Mouse (Mus musculus): ENCODE results near the gene Ret. TPM values are rescaled to one million over a fixed set of nuclear protein-coding genes. Genes with fewer than 3 reads are reported as not detected.

The Ret gene
- polyA plus RNA-seq, 1 experiment from 2014 or later: 0.20 TPM

- no peaks in the 10 kb centered on the region for H3K27me3 ChIP-seq (ENCODE audit: control insufficient read depth, insufficient read depth, low read length)
- no peak overlapping the region for H3K4me3 ChIP-seq (ENCODE audit: low read depth, low read length)
- ATAC-seq (replicated peaks; ENCODE audit: insufficient number of reproducible peaks, low FRiP score, low TSS enrichment): no peak
- no peak overlapping the region for H3K4me2 ChIP-seq
- WGBS (ENCODE audit: insufficient replicate concordance): 79% methylated on average over 4 of the region's 4 CpGs
- no peak overlapping the region for H3K9ac ChIP-seq (ENCODE audit: low read depth, low read length)
- no peaks in the 10 kb centered on the region for H3K9me3 ChIP-seq (replicated peaks; ENCODE audit: control insufficient read depth, low read length)
- H3K36me3 ChIP-seq (ENCODE audit: control insufficient read depth, insufficient read depth, low read length): no peaks in the 10 kb centered on the region
- H3K27ac ChIP-seq (ENCODE audit: low read depth, low read length): no peak overlapping the region
- H3K4me1 ChIP-seq (ENCODE audit: control insufficient read depth, insufficient read depth, low read length): no peaks in the 10 kb centered on the region
These were observed 47.4 kb downstream of the Ret start for GRCm38 (mm10) chr6:118150128-118150527.

DNA sequence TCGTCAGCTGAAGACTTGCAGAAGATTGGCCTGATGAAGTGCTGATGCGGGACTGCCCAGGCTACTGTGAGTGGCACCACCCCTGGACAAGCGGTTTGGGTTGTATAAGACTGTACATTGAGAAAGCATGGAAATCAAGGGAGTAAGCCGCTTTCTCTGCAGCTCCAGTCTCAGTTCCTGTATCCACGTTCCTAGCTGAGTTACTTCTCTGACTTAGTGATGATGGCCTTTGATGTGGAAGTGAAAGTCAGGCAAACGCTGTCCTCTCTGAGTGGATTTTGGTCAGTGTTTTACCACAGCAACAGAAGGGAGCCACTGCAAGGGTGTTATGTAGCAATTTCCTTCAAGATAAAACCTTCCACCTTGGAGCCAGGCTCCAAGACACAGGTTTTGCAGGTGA, 56.6 kb downstream of the Ret start:
- H3K4me2 ChIP-seq: no peak overlapping the region
- H3K9me3 ChIP-seq (replicated peaks; ENCODE audit: control insufficient read depth, low read length): peaks cover 6% of the 10 kb centered on the region
- WGBS (ENCODE audit: insufficient replicate concordance): 73% methylated on average over 6 of the region's 6 CpGs
- H3K4me3 ChIP-seq (ENCODE audit: low read depth, low read length): no peak overlapping the region
- no peak overlapping the region for H3K27ac ChIP-seq (ENCODE audit: low read depth, low read length)
- ATAC-seq (replicated peaks; ENCODE audit: insufficient number of reproducible peaks, low FRiP score, low TSS enrichment): no peak
- H3K4me1 ChIP-seq (ENCODE audit: control insufficient read depth, insufficient read depth, low read length): no peaks in the 10 kb centered on the region
- no peaks in the 10 kb centered on the region for H3K36me3 ChIP-seq (ENCODE audit: control insufficient read depth, insufficient read depth, low read length)
- no peak overlapping the region for H3K9ac ChIP-seq (ENCODE audit: low read depth, low read length)
- H3K27me3 ChIP-seq (ENCODE audit: control insufficient read depth, insufficient read depth, low read length): no peaks in the 10 kb centered on the region

- Histone ChIP-seq H3K4me1 (ENCODE audit: control insufficient read depth, insufficient read depth, low read length) (no peaks in the 10 kb centered on the region), H3K9me3 (replicated peaks; ENCODE audit: control insufficient read depth, low read length) (no peaks in the 10 kb centered on the region), H3K9ac (ENCODE audit: low read depth, low read length) (peak within 1 kb of the TSS; percentile 86), H3K4me2 (peak within 1 kb of the TSS; percentile 65), H3K27ac (ENCODE audit: low read depth, low read length) (0 out of 2 replicates have a peak within 1 kb of the TSS, but pooled peaks have one; percentile 57), H3K27me3 (ENCODE audit: control insufficient read depth, insufficient read depth, low read length) (no peaks in the 10 kb centered on the region), H3K4me3 (ENCODE audit: low read depth, low read length) (peak within 1 kb of the TSS; percentile 69), H3K36me3 (ENCODE audit: control insufficient read depth, insufficient read depth, low read length) (no peaks in the 10 kb centered on the region)
- 6% methylated on average over 57 of the region's 66 CpGs for WGBS (ENCODE audit: insufficient replicate concordance)
- ATAC-seq (replicated peaks; ENCODE audit: insufficient number of reproducible peaks, low FRiP score, low TSS enrichment): peak; percentile 100
These were observed 58.5 kb downstream of the Ret start, which contains the start of gene Csgalnact2 for GRCm38 (mm10) chr6:118138731-118139709. TSS of gene Csgalnact2 (minus strand) at chr6:118139140.

DNA sequence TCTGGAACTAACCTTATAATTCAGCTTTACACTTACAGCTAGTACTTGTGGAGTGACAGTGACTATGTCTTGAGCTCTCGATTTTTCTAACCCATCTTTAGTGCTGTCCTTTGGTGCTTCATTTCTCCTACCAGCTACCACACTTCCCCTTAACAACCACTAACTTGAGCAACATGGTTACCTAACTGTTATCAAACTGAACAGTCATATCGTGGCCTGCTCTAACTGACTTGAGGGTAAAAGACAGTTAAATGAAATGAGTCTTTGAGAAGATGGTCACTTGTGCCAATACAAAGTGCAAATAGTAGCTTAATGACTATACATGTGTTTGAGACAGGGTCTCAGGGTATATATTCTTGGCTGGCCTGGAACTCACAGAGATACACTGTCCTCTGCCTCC, 60.4 kb downstream of the Ret start:
- Histone ChIP-seq H3K4me1 (ENCODE audit: control insufficient read depth, insufficient read depth, low read length) (no peaks in the 10 kb centered on the region), H3K4me3 (ENCODE audit: low read depth, low read length) (no peak overlapping the region), H3K9me3 (replicated peaks; ENCODE audit: control insufficient read depth, low read length) (no peaks in the 10 kb centered on the region), H3K27me3 (ENCODE audit: control insufficient read depth, insufficient read depth, low read length) (no peaks in the 10 kb centered on the region), H3K4me2 (no peak overlapping the region), H3K9ac (ENCODE audit: low read depth, low read length) (no peak overlapping the region), H3K36me3 (ENCODE audit: control insufficient read depth, insufficient read depth, low read length) (no peaks in the 10 kb centered on the region), H3K27ac (ENCODE audit: low read depth, low read length) (no peak overlapping the region)
- WGBS (ENCODE audit: insufficient replicate concordance): 60% methylated on average over 2 of the region's 2 CpGs
- ATAC-seq (replicated peaks; ENCODE audit: insufficient number of reproducible peaks, low FRiP score, low TSS enrichment): no peak

- Histone ChIP-seq H3K4me3 (ENCODE audit: low read depth, low read length) (no peak overlapping the region), H3K9ac (ENCODE audit: low read depth, low read length) (no peak overlapping the region), H3K4me1 (ENCODE audit: control insufficient read depth, insufficient read depth, low read length) (no peaks in the 10 kb centered on the region), H3K36me3 (ENCODE audit: control insufficient read depth, insufficient read depth, low read length) (no peaks in the 10 kb centered on the region), H3K27me3 (ENCODE audit: control insufficient read depth, insufficient read depth, low read length) (no peaks in the 10 kb centered on the region), H3K4me2 (no peak overlapping the region), H3K27ac (ENCODE audit: low read depth, low read length) (no peak overlapping the region), H3K9me3 (replicated peaks; ENCODE audit: control insufficient read depth, low read length) (no peaks in the 10 kb centered on the region)
- 87% methylated on average over 1 of the region's 1 CpGs for WGBS (ENCODE audit: insufficient replicate concordance)
- ATAC-seq (replicated peaks; ENCODE audit: insufficient number of reproducible peaks, low FRiP score, low TSS enrichment): no peak
These were observed 63.1 kb downstream of the Ret start for GRCm38 (mm10) chr6:118134461-118134860.

DNA sequence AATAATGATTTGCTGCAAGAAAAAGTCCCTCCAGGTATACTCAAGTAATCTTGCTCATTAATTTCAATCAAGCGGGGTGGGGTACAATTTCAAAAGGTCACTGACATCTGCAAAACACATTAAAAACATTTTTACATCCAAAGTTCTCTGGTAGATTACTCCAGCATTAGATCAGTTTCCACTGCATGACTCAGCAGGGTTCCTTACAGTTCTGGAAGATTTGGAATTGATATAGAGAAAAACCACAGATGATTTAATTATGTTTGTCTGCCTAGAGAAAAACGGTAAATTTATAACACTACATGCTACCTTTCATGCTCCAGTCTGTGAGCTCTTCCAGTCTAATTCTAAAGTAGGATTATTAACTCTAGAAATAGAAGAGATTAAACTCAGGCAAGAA, 67.5 kb downstream of the Ret start:
- Histone ChIP-seq H3K27ac (ENCODE audit: low read depth, low read length) (no peak overlapping the region), H3K4me3 (ENCODE audit: low read depth, low read length) (no peak overlapping the region), H3K9ac (ENCODE audit: low read depth, low read length) (no peak overlapping the region), H3K27me3 (ENCODE audit: control insufficient read depth, insufficient read depth, low read length) (no peaks in the 10 kb centered on the region), H3K9me3 (replicated peaks; ENCODE audit: control insufficient read depth, low read length) (no peaks in the 10 kb centered on the region), H3K36me3 (ENCODE audit: control insufficient read depth, insufficient read depth, low read length) (no peaks in the 10 kb centered on the region), H3K4me1 (ENCODE audit: control insufficient read depth, insufficient read depth, low read length) (peaks cover 15% of the 10 kb centered on the region), H3K4me2 (no peak overlapping the region)
- ATAC-seq (replicated peaks; ENCODE audit: insufficient number of reproducible peaks, low FRiP score, low TSS enrichment): no peak
- WGBS (ENCODE audit: insufficient replicate concordance): 80% methylated on average over 2 of the region's 2 CpGs

DNA sequence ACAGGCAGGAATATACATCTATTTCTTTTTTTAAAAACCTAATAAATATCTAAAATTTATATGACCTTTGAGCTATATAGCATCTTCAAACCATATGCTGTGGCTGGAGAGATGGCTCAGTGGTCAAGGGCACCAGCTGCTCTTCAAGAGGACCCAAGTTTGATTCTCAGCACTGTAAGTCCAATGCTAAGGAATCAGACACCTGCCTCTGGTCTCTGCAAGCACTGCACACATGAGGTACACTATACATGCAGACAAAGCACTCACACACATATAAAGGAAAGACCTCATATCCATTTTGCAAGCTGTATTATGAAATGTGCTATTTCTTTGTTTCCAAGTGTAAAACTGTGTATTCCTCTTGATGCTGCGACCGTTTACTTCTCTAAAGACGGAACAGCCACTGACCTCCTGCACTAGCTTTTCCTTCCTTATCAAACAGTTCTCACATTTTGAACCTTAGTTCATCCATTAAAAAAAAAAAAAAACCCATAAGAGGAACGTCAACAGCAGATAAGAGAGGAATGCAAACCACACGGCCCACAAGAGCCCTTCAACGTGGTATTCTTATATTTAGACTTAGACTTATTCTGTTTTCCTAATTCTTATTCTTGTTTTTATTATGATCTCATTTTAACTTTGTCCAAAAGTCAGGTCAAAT, 69.6 kb downstream of the Ret start:
- peaks cover 2% of the 10 kb centered on the region; the same call in 1 of the 2 replicates for H3K36me3 ChIP-seq (ENCODE audit: control insufficient read depth, insufficient read depth, low read length)
- H3K9me3 ChIP-seq (replicated peaks; ENCODE audit: control insufficient read depth, low read length): no peaks in the 10 kb centered on the region
- H3K27ac ChIP-seq (ENCODE audit: low read depth, low read length): peak overlapping the region; percentile 22; the same call in 1 of the 2 replicates
- H3K27me3 ChIP-seq (ENCODE audit: control insufficient read depth, insufficient read depth, low read length): no peaks in the 10 kb centered on the region
- no peak for ATAC-seq (replicated peaks; ENCODE audit: insufficient number of reproducible peaks, low FRiP score, low TSS enrichment)
- H3K4me3 ChIP-seq (ENCODE audit: low read depth, low read length): no peak overlapping the region
- H3K4me1 ChIP-seq (ENCODE audit: control insufficient read depth, insufficient read depth, low read length): peaks cover 15% of the 10 kb centered on the region
- 12% methylated on average over 6 of the region's 6 CpGs for WGBS (ENCODE audit: insufficient replicate concordance)
- H3K4me2 ChIP-seq: peak overlapping the region; percentile 36
- no peak overlapping the region for H3K9ac ChIP-seq (ENCODE audit: low read depth, low read length)

GRCm38 (mm10) chr6:118127198-118127597, 70.3 kb downstream of the Ret start:
- H3K4me2 ChIP-seq: no peak overlapping the region
- peaks cover 15% of the 10 kb centered on the region for H3K4me1 ChIP-seq (ENCODE audit: control insufficient read depth, insufficient read depth, low read length)
- no peak overlapping the region for H3K27ac ChIP-seq (ENCODE audit: low read depth, low read length)
- no peaks in the 10 kb centered on the region for H3K9me3 ChIP-seq (replicated peaks; ENCODE audit: control insufficient read depth, low read length)
- H3K36me3 ChIP-seq (ENCODE audit: control insufficient read depth, insufficient read depth, low read length): peaks cover 4% of the 10 kb centered on the region; the same call in 1 of the 2 replicates
- H3K27me3 ChIP-seq (ENCODE audit: control insufficient read depth, insufficient read depth, low read length): no peaks in the 10 kb centered on the region
- no peak for ATAC-seq (replicated peaks; ENCODE audit: insufficient number of reproducible peaks, low FRiP score, low TSS enrichment)
- 68% methylated on average over 7 of the region's 7 CpGs for WGBS (ENCODE audit: insufficient replicate concordance)
- no peak overlapping the region for H3K9ac ChIP-seq (ENCODE audit: low read depth, low read length)
- no peak overlapping the region for H3K4me3 ChIP-seq (ENCODE audit: low read depth, low read length)

All from heart, embryonic 11.5 days (tissue).